Mouse (Mus musculus) CH12.LX (cell line): ENCODE results near the gene Ascc2. TPM values are rescaled to one million over a fixed set of nuclear protein-coding genes. Genes with fewer than 3 reads are reported as not detected.

Source experiments
- DNase-seq: peaks from one replicate; pipeline ENCODE4 v3.0.0-alpha.2; 2013; ENCODE audit errors: extremely low read depth
- H3K27ac ChIP-seq: 2 replicates; pipeline ENCODE4 v1.5.1; 2012; ENCODE audit warnings: low read depth, mild to moderate bottlenecking, control low read depth, moderate library complexity; ENCODE audit not compliant: insufficient read depth
- H3K27me3 ChIP-seq: replicated peaks from 2 replicates; pipeline ENCODE3; 2012; ENCODE audit warnings: inconsistent platforms
- H3K36me3 ChIP-seq, 2 experiments: replicated peaks in 1 of 2; 2 replicates each; pipeline versions ENCODE3 to v1.6.1; 2012; ENCODE audit warnings: inconsistent platforms in 1 of 2, low read length in 1 of 2, mild to moderate bottlenecking in 1 of 2, mixed read lengths in 1 of 2, moderate library complexity in 1 of 2; ENCODE audit not compliant: control insufficient read depth in 1 of 2, insufficient read depth in 1 of 2
- H3K4me1 ChIP-seq, 2 experiments: 2 replicates each; pipeline ENCODE4 v1.6.1; 2012; ENCODE audit warnings: inconsistent platforms in 1 of 2, moderate library complexity in 1 of 2; ENCODE audit not compliant: insufficient read depth in 2 of 2, control insufficient read depth in 1 of 2
- H3K4me2 ChIP-seq: 2 replicates; pipeline ENCODE4 v1.6.1; 2012; ENCODE audit warnings: low read depth, mild to moderate bottlenecking, control low read depth; ENCODE audit not compliant: poor library complexity, insufficient read depth, severe bottlenecking
- H3K4me3 ChIP-seq, 3 experiments: fragments of 150-350 bp in 1 of 3; sonication (generic) in 1 of 3; replicated peaks in 1 of 3; 2 replicates each; pipeline versions ENCODE3 to v1.5.1; 2011 to 2012; ENCODE audit warnings: low read depth in 2 of 3, low read length in 2 of 3, mild to moderate bottlenecking in 2 of 3, moderate library complexity in 2 of 3, control low read depth in 1 of 3, improper control_type of control experiment in 1 of 3, inconsistent platforms in 1 of 3, mixed read lengths in 1 of 3; ENCODE audit not compliant: poor library complexity in 1 of 3
- H3K79me2 ChIP-seq: replicated peaks from 2 replicates; pipeline ENCODE4 v1.6.1; 2012; ENCODE audit warnings: mild to moderate bottlenecking, moderate library complexity; ENCODE audit not compliant: control insufficient read depth, poor library complexity, insufficient read depth, severe bottlenecking; ENCODE audit errors: extremely low read depth
- H3K9ac ChIP-seq: 2 replicates; pipeline ENCODE4 v1.6.1; 2012; ENCODE audit warnings: low read depth, mild to moderate bottlenecking, control low read depth, moderate library complexity; ENCODE audit not compliant: insufficient read depth
- H3K9me3 ChIP-seq: replicated peaks from 2 replicates; pipeline ENCODE3; 2012; ENCODE audit warnings: low read length, inconsistent platforms, mixed read lengths
- CHD1 ChIP-seq: IDR thresholded peaks from 2 replicates; pipeline ENCODE4 v1.6.1; 2012; ENCODE audit warnings: low read depth, low read length, improper control_type of control experiment, inconsistent platforms
- CHD2 ChIP-seq: IDR thresholded peaks from 2 replicates; pipeline ENCODE4 v1.6.1; 2011; ENCODE audit warnings: low read length, improper control_type of control experiment
- CTCF ChIP-seq, 2 experiments: IDR thresholded peaks in 1 of 2; conservative IDR thresholded peaks in 1 of 2; 2 replicates each; pipeline ENCODE4 v1.5.1; 2011 to 2012; ENCODE audit warnings: low read depth in 2 of 2, low read length in 2 of 2, improper control_type of control experiment in 1 of 2, inconsistent platforms in 1 of 2, mild to moderate bottlenecking in 1 of 2, moderate library complexity in 1 of 2
- E2F4 ChIP-seq: IDR thresholded peaks from 2 replicates; pipeline ENCODE4 v1.6.1; 2011; ENCODE audit warnings: low read depth, low read length, improper control_type of control experiment; ENCODE audit not compliant: insufficient replicate concordance
- ELF1 ChIP-seq: IDR thresholded peaks from 2 replicates; pipeline ENCODE4 v1.6.1; 2014; ENCODE audit warnings: low read depth, mild to moderate bottlenecking, inconsistent platforms, low read length, improper control_type of control experiment
- EP300 ChIP-seq: IDR thresholded peaks from 2 replicates; pipeline ENCODE4 v1.6.1; 2011; ENCODE audit warnings: low read length, improper control_type of control experiment
- GABPA ChIP-seq: IDR thresholded peaks from 2 replicates; pipeline ENCODE4 v1.6.1; 2012; ENCODE audit warnings: low read depth, low read length, improper control_type of control experiment, inconsistent platforms; ENCODE audit not compliant: insufficient replicate concordance
- HCFC1 ChIP-seq: IDR thresholded peaks from 2 replicates; pipeline ENCODE4 v1.6.1; 2012; ENCODE audit warnings: low read depth, mild to moderate bottlenecking, inconsistent platforms, low read length, improper control_type of control experiment
- IRF4 ChIP-seq: IDR thresholded peaks from 2 replicates; pipeline ENCODE4 v1.6.1; 2014; ENCODE audit warnings: low read depth, mild to moderate bottlenecking, inconsistent platforms, low read length, improper control_type of control experiment
- JUN ChIP-seq: IDR thresholded peaks from 2 replicates; pipeline ENCODE4 v1.6.1; 2011; ENCODE audit warnings: low read depth, mild to moderate bottlenecking, low read length, improper control_type of control experiment, moderate library complexity; ENCODE audit not compliant: insufficient read depth
- JUND ChIP-seq: conservative IDR thresholded peaks from 2 replicates; pipeline ENCODE4 v1.6.1; 2011; ENCODE audit warnings: low read depth, low read length, improper control_type of control experiment
- KAT2A ChIP-seq: IDR thresholded peaks from 2 replicates; pipeline ENCODE4 v1.6.1; 2012; ENCODE audit warnings: low read length, improper control_type of control experiment, inconsistent platforms; ENCODE audit not compliant: insufficient replicate concordance
- MAFK ChIP-seq: IDR thresholded peaks from 2 replicates; pipeline ENCODE4 v1.6.1; 2011; ENCODE audit warnings: low read length, improper control_type of control experiment; ENCODE audit not compliant: insufficient replicate concordance
- MAZ ChIP-seq: IDR thresholded peaks from 2 replicates; pipeline ENCODE4 v1.6.1; 2012; ENCODE audit warnings: low read depth, mild to moderate bottlenecking, inconsistent platforms, low read length, improper control_type of control experiment, moderate library complexity
- MEF2A ChIP-seq: IDR thresholded peaks from 2 replicates; pipeline ENCODE4 v1.6.1; 2014; ENCODE audit warnings: low read depth, mild to moderate bottlenecking, inconsistent platforms, low read length, improper control_type of control experiment, borderline replicate concordance
- MXI1 ChIP-seq: IDR thresholded peaks from 2 replicates; pipeline ENCODE4 v1.6.1; 2011; ENCODE audit warnings: mild to moderate bottlenecking, low read depth, low read length, improper control_type of control experiment
- POLR2AphosphoS2 ChIP-seq: IDR thresholded peaks from 2 replicates; pipeline ENCODE4 v1.6.1; 2011; ENCODE audit warnings: low read depth, low read length, improper control_type of control experiment
- RAD21 ChIP-seq: IDR thresholded peaks from 2 replicates; pipeline ENCODE4 v1.6.1; 2011; ENCODE audit warnings: low read depth, mild to moderate bottlenecking, low read length, improper control_type of control experiment, moderate library complexity
- SIN3A ChIP-seq: IDR thresholded peaks from 2 replicates; pipeline ENCODE4 v1.6.1; 2012; ENCODE audit warnings: low read length, improper control_type of control experiment, inconsistent platforms
- SMC3 ChIP-seq: IDR thresholded peaks from 2 replicates; pipeline ENCODE4 v1.6.1; 2011; ENCODE audit warnings: low read depth, low read length, improper control_type of control experiment
- TBP ChIP-seq: conservative IDR thresholded peaks from 2 replicates; pipeline ENCODE4 v1.6.1; 2011; ENCODE audit warnings: low read depth, low read length, improper control_type of control experiment
- TCF12 ChIP-seq: IDR thresholded peaks from 2 replicates; pipeline ENCODE4 v1.6.1; 2014; ENCODE audit warnings: low read depth, mild to moderate bottlenecking, inconsistent platforms, low read length, improper control_type of control experiment
- UBTF ChIP-seq: IDR thresholded peaks from 2 replicates; pipeline ENCODE4 v1.6.1; 2012; ENCODE audit warnings: low read depth, mild to moderate bottlenecking, inconsistent platforms, low read length, improper control_type of control experiment, moderate library complexity
- dilution Hi-C: fragments of 300-500 bp; cut with MboI; formaldehyde crosslinking; loops from 2 replicates; pipeline ENCODE4 v1.14.3; 2020; ENCODE audit warnings: low sequenced_read_pairs; ENCODE audit not compliant: extremely low pct_unique_long_range_greater_than_20kb, extremely low pct_ligation_motif_present
- in situ Hi-C: fragments of 300-500 bp; cut with MboI; formaldehyde crosslinking; loops from 3 replicates; pipeline ENCODE4 v1.14.3; 2019; ENCODE audit warnings: low sequenced_read_pairs, low pct_ligation_motif_present, low pct_unique_long_range_greater_than_20kb, mixed read lengths
- polyA plus RNA-seq: library from polyadenylated mRNA; unstranded; fragments of >175 nt; gene quantifications from 2 replicates; pipeline ENCODE4 v1.2.1, GENCODE M21; 2012; ENCODE audit warnings: low read depth; ENCODE audit not compliant: insufficient read length
- total RNA-seq, 2 experiments: library from RNA; depleted of rRNA; stranded (reverse); fragments of 300-350 nt in 1 of 2; fragments of >200 nt in 1 of 2; gene quantifications; 2 replicates each; pipeline ENCODE4 v1.2.3; 2012 to 2014

Ascc2 gene
- total and polyA plus RNA-seq, 3 experiments: 25.1 to 52.9 (median 34.6) TPM

DNA sequence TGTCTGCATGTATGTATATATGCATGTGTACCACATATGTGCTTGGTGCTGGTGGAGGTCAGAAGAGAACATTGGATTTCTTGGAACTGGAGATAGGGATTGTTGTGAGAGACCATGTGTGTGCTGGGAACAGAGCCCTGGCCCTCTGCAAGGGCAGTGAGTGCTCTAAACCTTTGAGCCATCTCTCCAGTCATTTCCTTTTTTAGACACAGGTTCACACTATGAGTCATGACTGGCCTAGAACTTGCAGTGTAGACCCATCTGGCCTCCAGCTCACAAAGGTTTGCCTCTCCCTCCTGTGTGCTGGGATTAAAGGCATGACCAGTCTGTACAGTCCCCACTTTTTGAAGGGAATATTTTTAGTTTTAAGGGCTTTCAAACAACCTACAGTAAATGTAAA, 75.3 kb downstream of the Ascc2 start:
- DNase-seq: peak; percentile 51
- Histone ChIP-seq H3K9me3 (no peaks in the 10 kb centered on the region), H3K4me1 (peaks cover 24 to 62% of the 10 kb centered on the region in 2 experiments), H3K4me2 (no peak overlapping the region), H3K79me2 (no peaks in the 10 kb centered on the region; the same call in 1 of the 2 replicates), H3K4me3 (no peak overlapping the region), H3K9ac (no peak overlapping the region), H3K36me3 (peaks cover 2 to 35% of the 10 kb centered on the region in 2 experiments), H3K27ac (no peak overlapping the region), H3K27me3 (no peaks in the 10 kb centered on the region)
- in situ Hi-C loops: no loop called here
- TF ChIP-seq MEF2A: peak; percentile 93
- TF ChIP-seq IRF4: peak; percentile 87
- TF ChIP-seq HCFC1: no peak
- peak; percentile 47; the same call in 1 of the 2 replicates for TF ChIP-seq JUN
- peak; percentile 68 for TF ChIP-seq EP300
- no peak for TF ChIP-seq MAZ
- peak; percentile 83 for TF ChIP-seq JUND
- no peak for TF ChIP-seq CHD1
- TF ChIP-seq ELF1: no peak
- dilution Hi-C loops: no loop called here

- DNase-seq: no peak
- H3K4me1 ChIP-seq: peaks cover 34 to 77% of the 10 kb centered on the region in 2 experiments
- H3K27me3 ChIP-seq: no peaks in the 10 kb centered on the region
- no peak overlapping the region for H3K9ac ChIP-seq
- H3K79me2 ChIP-seq: no peaks in the 10 kb centered on the region; the same call in 1 of the 2 replicates
- TF ChIP-seq GABPA: no peak
- no peak for TF ChIP-seq E2F4
- TF ChIP-seq SMC3: no peak
- TF ChIP-seq CTCF (conservative IDR thresholded peaks at IDR 0.05 in 1 of 2, IDR thresholded peaks at IDR 0.05 in 1 of 2; ENCODE audit: low read depth in 2 of 2, low read length in 2 of 2): no peak
- no peak for TF ChIP-seq TCF12
- TF ChIP-seq SIN3A: no peak
- no peak for TF ChIP-seq IRF4
- TF ChIP-seq EP300: no peak
- no peak for TF ChIP-seq UBTF
- TF ChIP-seq MAFK: no peak
- TF ChIP-seq ELF1: no peak
- TF ChIP-seq POLR2AphosphoS2: no peak
- TF ChIP-seq CHD2: no peak
- no peak for TF ChIP-seq RAD21
- no peak for TF ChIP-seq MXI1
- no peak for TF ChIP-seq TBP
- no peak for TF ChIP-seq JUND
- TF ChIP-seq KAT2A: no peak
- TF ChIP-seq, all 38 proteins: peak for 0
- dilution Hi-C loops (no loop called here), in situ Hi-C loops (no loop called here)
- no peak overlapping the region for H3K4me3 ChIP-seq
- no peaks in the 10 kb centered on the region for H3K9me3 ChIP-seq
- no peak overlapping the region for H3K27ac ChIP-seq
- peaks cover 2 to 37% of the 10 kb centered on the region in 2 experiments for H3K36me3 ChIP-seq
- no peak overlapping the region for H3K4me2 ChIP-seq
Measured at GRCm38 (mm10) chr11:4714727-4715126, 77.2 kb downstream of the Ascc2 start.
